Mouse (Mus musculus) hindbrain, postnatal 0 days (tissue): ENCODE results near the gene Fat3. TPM values are rescaled to one million over a fixed set of nuclear protein-coding genes. Genes with fewer than 3 reads are reported as not detected.

ENCODE experiments used
- ATAC-seq: fragments of 200-750 bp; cut with Nextera tagmentation; 2 replicates; pipeline ENCODE4 v1.8.0; 2017; ENCODE audit warnings: mild to moderate bottlenecking, moderate TSS enrichment, moderate library complexity
- DNase-seq: peaks from one replicate; pipeline ENCODE4 v3.0.0-alpha.2; 2015; ENCODE audit warnings: low spot score
- H3K27ac ChIP-seq: fragments of 300-500 bp; sonication (generic); 2 replicates; pipeline ENCODE4 v1.5.1; 2014; ENCODE audit warnings: mild to moderate bottlenecking
- H3K27me3 ChIP-seq: fragments of 300-500 bp; sonication (generic); 2 replicates; pipeline ENCODE4 v1.6.1; 2014; ENCODE audit warnings: low read length, mixed read lengths; ENCODE audit not compliant: insufficient read depth
- H3K36me3 ChIP-seq: fragments of 300-500 bp; sonication (generic); 2 replicates; pipeline ENCODE4 v1.6.1; 2014; ENCODE audit warnings: low read length, mixed read lengths; ENCODE audit not compliant: insufficient read depth
- H3K4me1 ChIP-seq: fragments of 300-500 bp; sonication (generic); 2 replicates; pipeline ENCODE4 v1.6.1; 2014; ENCODE audit warnings: antibody characterized with exemption, low read length, mixed read lengths; ENCODE audit not compliant: insufficient read depth
- H3K4me2 ChIP-seq: fragments of 300-500 bp; sonication (generic); 2 replicates; pipeline ENCODE4 v1.6.1; 2014; ENCODE audit warnings: low read depth, mild to moderate bottlenecking, low read length, moderate library complexity, mixed read lengths
- H3K4me3 ChIP-seq: fragments of 300-500 bp; sonication (generic); 2 replicates; pipeline ENCODE4 v1.5.1; 2014; ENCODE audit warnings: low read length
- H3K9ac ChIP-seq: fragments of 300-500 bp; sonication (generic); replicated peaks from 2 replicates; pipeline ENCODE4 v1.6.1; 2014; ENCODE audit warnings: mild to moderate bottlenecking, low read length, moderate library complexity, mixed read lengths
- H3K9me3 ChIP-seq: fragments of 300-500 bp; sonication (generic); 2 replicates; pipeline ENCODE4 v1.6.1; 2016; ENCODE audit warnings: low read length, mixed read lengths
- CTCF ChIP-seq: IDR thresholded peaks from 2 replicates; pipeline ENCODE4 v1.5.1; 2016; ENCODE audit warnings: antibody characterized with exemption, control low read depth, low read depth
- WGBS: fragments of 180-500 bp; shearing (Covaris S2); extraction: QIAGEN DNeasy Blood & Tissue Kit; methylation state at CpG from one replicate; pipeline ENCODE4 v1.1.7; 2014; 5-methylcytosine and 5-hydroxymethylcytosine counted together
- polyA plus RNA-seq: library from polyadenylated mRNA; unstranded; fragments of >200 nt; fragmentation: Nextera tagmentation; extraction: Ambion mirVana; gene quantifications from 2 replicates; pipeline ENCODE4 v1.2.1, GENCODE M21; 2015
- total RNA-seq: library from RNA; depleted of rRNA; stranded (reverse); fragments of >200 nt; gene quantifications from 2 replicates; pipeline ENCODE4 v1.2.3, GENCODE M21; 2014

Gene Fat3
- total and polyA plus RNA-seq, 2 experiments from 2014 or later = 4.7 to 36.4 TPM

DNA sequence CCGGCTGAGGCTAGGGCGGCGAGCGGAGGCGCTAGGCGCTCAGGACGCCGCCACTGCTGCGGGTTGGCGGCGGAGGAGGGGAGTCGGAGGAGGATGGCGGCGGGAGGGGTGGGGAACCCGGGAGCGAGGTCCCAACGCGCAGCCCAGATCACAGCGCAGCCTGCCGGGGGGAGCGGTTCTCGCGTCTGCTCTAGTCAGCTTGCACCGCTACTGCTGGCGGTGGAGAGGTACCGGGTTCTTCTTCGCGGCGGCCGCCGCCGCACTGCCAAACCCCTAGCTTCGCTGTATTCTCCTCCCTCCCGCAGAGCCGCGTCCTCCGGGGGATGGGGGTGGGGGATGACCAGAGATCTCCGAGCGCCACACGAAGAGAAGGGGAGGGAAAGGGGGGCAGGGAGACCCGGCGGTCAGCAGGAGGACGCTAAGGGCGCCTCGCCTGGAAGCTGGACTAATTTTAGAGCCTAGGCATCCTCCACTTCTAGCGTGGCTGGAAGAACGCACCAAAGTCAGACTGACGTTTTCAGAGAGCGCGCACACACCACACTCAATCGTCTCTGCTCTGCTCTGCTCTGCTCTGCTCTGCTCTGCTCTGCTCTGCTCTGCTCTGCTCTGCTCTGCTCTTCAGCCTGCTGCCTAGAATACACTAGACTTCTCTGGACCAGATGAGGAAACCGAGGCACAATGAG, 1.0 kb upstream of the Fat3 start:
- Histone ChIP-seq H3K4me1 (0 out of 2 replicates have a peak, but pooled peaks cover 4% of the 10 kb centered on the region), H3K27ac (peak overlapping the region; percentile 81), H3K4me3 (peak overlapping the region; percentile 81), H3K9ac (peak overlapping the region; percentile 58), H3K4me2 (peak overlapping the region; percentile 86), H3K27me3 (no peaks in the 10 kb centered on the region), H3K9me3 (no peaks in the 10 kb centered on the region), H3K36me3 (no peaks in the 10 kb centered on the region)
- DNase-seq = peak; percentile 89
- TF ChIP-seq CTCF = peak; percentile 57
- WGBS = under 1% methylated on average over 48 of the region's 52 CpGs
- ATAC-seq = peak; percentile 88

DNA sequence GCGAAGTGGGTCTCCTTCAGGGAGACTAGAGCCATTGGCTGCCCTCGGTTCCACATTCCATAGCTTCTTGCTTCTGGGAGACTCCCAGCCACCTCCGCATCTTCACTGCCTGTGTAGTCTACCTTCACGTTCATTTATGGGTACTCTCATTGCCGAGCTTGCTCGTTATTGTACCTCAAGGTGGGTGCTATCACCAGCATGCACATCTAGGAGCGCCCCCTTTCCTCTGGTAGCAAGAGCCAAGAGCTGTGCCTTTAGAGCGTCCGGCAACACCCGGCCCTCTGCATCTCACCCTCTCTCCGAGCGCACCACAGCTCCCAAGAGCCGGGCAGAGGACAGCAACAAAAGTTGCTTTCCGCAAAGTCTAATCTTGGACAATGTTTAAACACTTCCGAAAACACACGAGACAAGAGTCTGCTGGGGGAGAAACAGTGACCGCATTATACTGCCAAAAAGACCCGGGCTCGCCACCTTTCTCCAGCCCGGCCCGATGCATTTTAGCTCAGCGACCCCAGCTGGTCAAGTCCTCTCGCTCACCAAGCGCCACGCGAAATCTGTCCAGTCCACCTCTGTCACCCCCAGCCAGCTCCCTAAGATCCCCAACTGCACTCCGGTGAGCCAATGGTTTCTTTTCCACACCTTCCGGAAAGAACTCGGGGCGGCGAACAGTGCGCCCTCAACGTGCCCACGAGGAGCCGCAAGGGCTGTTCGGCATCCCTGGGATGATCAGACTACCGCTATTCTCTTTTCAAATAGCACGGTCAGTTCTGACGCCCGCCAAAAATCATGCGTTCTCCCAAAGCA, 501 bp downstream of the Fat3 start:
- Histone ChIP-seq H3K27me3 (no peaks in the 10 kb centered on the region), H3K4me2 (peak overlapping the region; percentile 86), H3K27ac (peak overlapping the region; percentile 81), H3K9me3 (no peaks in the 10 kb centered on the region), H3K4me1 (0 out of 2 replicates have a peak, but pooled peaks cover 4% of the 10 kb centered on the region), H3K4me3 (peak overlapping the region; percentile 81), H3K36me3 (no peaks in the 10 kb centered on the region), H3K9ac (peak overlapping the region; percentile 58)
- ATAC-seq (peak; percentile 61), DNase-seq (peak; percentile 78)
- WGBS = 0% methylated on average over 41 of the region's 41 CpGs
- peak; percentile 38 for TF ChIP-seq CTCF

DNA sequence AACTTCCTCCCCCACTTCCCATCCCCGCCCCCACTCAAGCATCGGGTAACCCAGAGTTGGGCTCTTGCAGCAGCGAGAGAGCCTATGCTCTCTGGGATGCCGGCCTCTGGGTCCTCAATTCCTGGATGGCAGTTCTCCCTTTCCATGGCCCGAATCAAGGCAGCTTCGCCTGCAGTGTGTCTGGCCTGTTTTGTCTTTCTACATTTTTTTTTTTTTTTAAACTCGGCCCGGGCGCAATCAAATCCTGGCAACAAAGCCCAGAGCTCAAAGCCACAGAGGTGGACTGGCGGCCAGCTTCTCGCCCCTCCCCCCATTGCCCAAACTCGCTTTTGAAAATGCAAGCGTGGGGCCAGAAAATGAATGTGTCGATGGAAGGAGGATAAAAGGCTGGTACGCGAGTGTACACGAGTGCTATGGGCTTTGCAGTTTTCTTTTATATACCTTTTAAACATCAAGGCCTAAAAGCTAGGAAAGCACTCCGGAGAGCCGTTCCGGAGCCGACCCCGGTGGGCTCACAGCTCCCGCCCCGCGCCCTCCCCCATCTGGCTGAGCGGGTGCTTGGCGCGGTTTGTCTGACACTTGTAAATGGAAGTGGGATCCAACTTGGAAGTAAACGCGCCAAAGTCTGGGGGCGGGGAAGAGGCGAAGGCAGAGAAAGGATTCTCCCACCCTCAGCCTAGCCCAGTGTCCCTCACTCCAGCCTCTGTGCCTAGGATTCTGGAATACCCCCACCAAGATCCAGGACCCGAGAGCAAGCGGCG, 1.3 kb downstream of the Fat3 start:
- no peak for TF ChIP-seq CTCF
- Histone ChIP-seq H3K9ac (peak overlapping the region; percentile 58), H3K27ac (peak overlapping the region; percentile 81), H3K4me1 (0 out of 2 replicates have a peak, but pooled peaks cover 4% of the 10 kb centered on the region), H3K27me3 (no peaks in the 10 kb centered on the region), H3K36me3 (no peaks in the 10 kb centered on the region), H3K4me2 (peak overlapping the region; percentile 86), H3K9me3 (no peaks in the 10 kb centered on the region), H3K4me3 (peak overlapping the region; percentile 81)
- DNase-seq (peak; percentile 85), ATAC-seq (peak; percentile 33)
- WGBS = 1% methylated on average over 35 of the region's 35 CpGs

DNA sequence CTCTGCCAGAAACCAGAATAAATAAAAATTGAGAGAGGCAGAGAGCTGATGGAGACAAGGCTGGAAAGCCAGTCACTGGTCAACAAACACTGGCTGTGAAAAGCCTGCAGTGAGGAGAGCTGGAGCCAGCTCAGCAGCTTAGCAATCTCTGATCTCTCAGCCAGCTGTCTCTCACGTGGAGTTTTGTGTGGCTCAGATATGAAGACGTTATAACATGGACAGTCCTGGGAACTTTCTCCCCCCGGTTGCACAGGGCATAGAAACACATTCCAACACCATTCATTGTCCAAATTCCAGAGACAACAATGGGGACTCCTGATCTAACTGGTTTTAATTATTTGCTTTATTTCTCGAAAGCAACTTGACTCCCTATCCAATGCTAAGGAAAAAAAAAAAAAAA, 2.2 kb downstream of the Fat3 start:
- Histone ChIP-seq H3K4me2 (peak overlapping the region; percentile 86), H3K36me3 (no peaks in the 10 kb centered on the region), H3K27me3 (no peaks in the 10 kb centered on the region), H3K27ac (peak overlapping the region; percentile 81; the same call in 1 of the 2 replicates), H3K9me3 (no peaks in the 10 kb centered on the region), H3K9ac (peak overlapping the region; percentile 21; the same call in 1 of the 2 replicates), H3K4me3 (peak overlapping the region; percentile 81), H3K4me1 (0 out of 2 replicates have a peak, but pooled peaks cover 4% of the 10 kb centered on the region)
- TF ChIP-seq CTCF = no peak
- no peak for ATAC-seq
- 3% methylated on average over 4 of the region's 4 CpGs for WGBS
- peak; percentile 63 for DNase-seq

DNA sequence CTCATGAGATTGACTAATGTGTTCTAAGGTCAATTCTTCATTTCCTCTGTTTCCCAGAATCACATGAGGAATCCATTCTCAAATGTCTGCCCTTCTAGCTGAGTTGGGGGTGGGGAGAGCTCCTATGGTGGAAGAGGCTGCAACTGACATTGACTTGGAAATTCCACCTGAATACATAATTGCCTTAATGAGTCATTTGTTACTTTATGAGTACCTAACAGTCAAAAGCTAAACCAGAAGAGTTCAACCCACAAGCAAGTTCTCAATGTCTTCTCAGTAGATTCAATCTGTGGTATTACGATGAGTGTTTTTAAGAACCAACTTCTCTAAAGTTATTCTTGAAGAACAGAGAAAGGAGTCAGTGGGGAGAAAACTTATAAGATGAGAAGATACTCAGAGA, 3.7 kb downstream of the Fat3 start:
- no peak overlapping the region for H3K27ac ChIP-seq
- H3K27me3 ChIP-seq = no peaks in the 10 kb centered on the region
- no peaks in the 10 kb centered on the region for H3K4me1 ChIP-seq
- ATAC-seq (no peak), DNase-seq (no peak)
- no peak overlapping the region for H3K4me2 ChIP-seq
- no peak overlapping the region for H3K9ac ChIP-seq
- no peaks in the 10 kb centered on the region for H3K9me3 ChIP-seq
- H3K4me3 ChIP-seq = no peak overlapping the region
- WGBS = 97% methylated on average over 1 of the region's 1 CpGs
- TF ChIP-seq CTCF = no peak
- H3K36me3 ChIP-seq = no peaks in the 10 kb centered on the region

DNA sequence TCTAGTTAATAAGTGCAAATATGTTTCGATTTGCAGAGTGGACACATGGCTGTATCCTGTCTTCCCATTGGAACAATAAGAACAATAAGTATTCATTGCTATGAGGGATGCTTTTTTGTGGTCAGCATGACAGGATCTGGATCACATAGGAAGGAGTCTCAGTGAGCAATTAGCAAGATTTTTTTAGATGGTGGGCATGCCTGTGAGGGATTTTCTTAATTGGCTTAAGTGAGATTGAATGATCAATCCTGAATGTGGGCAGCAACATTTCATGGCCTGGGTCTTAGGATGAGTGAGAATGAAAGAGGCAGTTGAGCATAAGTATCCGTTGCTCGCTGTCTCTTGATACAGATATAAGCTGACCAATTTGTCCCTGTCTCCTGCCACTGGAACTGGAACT, 4.8 kb downstream of the Fat3 start:
- ATAC-seq (no peak), DNase-seq (no peak)
- Histone ChIP-seq H3K4me1 (no peaks in the 10 kb centered on the region), H3K9me3 (no peaks in the 10 kb centered on the region), H3K4me3 (no peak overlapping the region), H3K27ac (no peak overlapping the region), H3K27me3 (no peaks in the 10 kb centered on the region), H3K36me3 (no peaks in the 10 kb centered on the region), H3K9ac (no peak overlapping the region), H3K4me2 (no peak overlapping the region)
- 87% methylated on average over 3 of the region's 3 CpGs for WGBS
- no peak for TF ChIP-seq CTCF
